Mouse (Mus musculus) limb, embryonic 10.5 days (tissue): ENCODE measurements around the gene Krtap24-1. TPM values are rescaled to one million over a fixed set of nuclear protein-coding genes. Genes with fewer than 3 reads are reported as not detected.

Experiments
- polyA plus RNA-seq: library from polyadenylated mRNA; unstranded; fragments of >200 nt; fragmentation: Nextera tagmentation; extraction: Ambion mirVana; gene quantifications from 2 replicates; pipeline ENCODE4 v1.2.1, GENCODE M21; 2016

The Krtap24-1 gene
- polyA plus RNA-seq, 1 experiment from 2014 or later, result not detected

Other genes starting within 250 kb of the Krtap24-1 start
- not detected in 2 replicates for gene Cldn17, start 105.3 kb downstream of the Krtap24-1 start, polyA plus RNA-seq
- gene Cldn8, start 49.1 kb downstream of the Krtap24-1 start, polyA plus RNA-seq, result 1.4 and 1.5 TPM in 2 replicates
- gene 2310079G19Rik, start 15.4 kb upstream of the Krtap24-1 start, polyA plus RNA-seq, result not detected in 2 replicates
- not detected in 2 replicates for gene Krtap26-1, start 35.5 kb upstream of the Krtap24-1 start, polyA plus RNA-seq
- not detected in 2 replicates for gene Krtap27-1, start 59.4 kb upstream of the Krtap24-1 start, polyA plus RNA-seq
- not detected in 2 replicates for gene 2310061N02Rik, start 95.7 kb upstream of the Krtap24-1 start, polyA plus RNA-seq
- not detected in 2 replicates for gene Krtap13-1, start 116.6 kb upstream of the Krtap24-1 start, polyA plus RNA-seq
- not detected in 2 replicates for gene Krtap13, start 139.4 kb upstream of the Krtap24-1 start, polyA plus RNA-seq
- not detected in 2 replicates for gene 2310034C09Rik, start 146.6 kb upstream of the Krtap24-1 start, polyA plus RNA-seq
- not detected in 2 replicates for gene 2310057N15Rik, start 161.9 kb upstream of the Krtap24-1 start, polyA plus RNA-seq
- gene Gm5965, start 165.6 kb upstream of the Krtap24-1 start, polyA plus RNA-seq, result not detected in 2 replicates
- not detected in 2 replicates for gene Gm20741, start 199.9 kb upstream of the Krtap24-1 start, polyA plus RNA-seq
- gene Krtap15, start 207.9 kb upstream of the Krtap24-1 start, polyA plus RNA-seq, result not detected in 2 replicates
- not detected in 2 replicates for gene Krtap14, start 213.9 kb upstream of the Krtap24-1 start, polyA plus RNA-seq